Comparison of ENCODE assay signal across 22 mouse cellular contexts in genomic region chr17:63693274-63693673, GRCm38 (mm10).
DNase-seq lines count a peak whose midpoint lies in the region; ATAC-seq and TF ChIP-seq lines count a peak whose summit lies in the region.
"Had no signal": no experiment of that assay in that cellular context is flagged by ENCODE, and none has a peak within 500 bp of the region (broad histone marks: within the 10 kb centered on the region; RNA-seq: fewer than 3 reads in every experiment).

No protein-coding gene starts in this region.

- no peaks in the 10 kb centered on the region for H3K9me3 ChIP-seq in forebrain, embryonic 15.5 days
- no peaks in the 10 kb centered on the region for H3K9me3 ChIP-seq in forebrain, embryonic 14.5 days (replicated peaks; ENCODE audit: control insufficient read depth, low read length)
- H3K9me3 ChIP-seq in hindbrain, embryonic 16.5 days (ENCODE audit: control insufficient read depth, low read length) = no peaks in the 10 kb centered on the region
- H3K9me3 ChIP-seq in hindbrain, embryonic 14.5 days (ENCODE audit: control insufficient read depth, low read length) = no peaks in the 10 kb centered on the region
- H3K9me3 ChIP-seq in midbrain, embryonic 15.5 days = no peaks in the 10 kb centered on the region
- no peaks in the 10 kb centered on the region for H3K9me3 ChIP-seq in midbrain, postnatal 0 days (ENCODE audit: low read length)
- H3K9me3 ChIP-seq: embryonic facial prominence, embryonic 12.5 days; embryonic facial prominence, embryonic 15.5 days; heart, embryonic 10.5 days; heart, embryonic 13.5 days; hindbrain, embryonic 13.5 days; intestine, embryonic 15.5 days had no signal

- no peaks in the 10 kb centered on the region for H3K4me1 ChIP-seq in forebrain, embryonic 15.5 days
- H3K4me1 ChIP-seq in forebrain, embryonic 14.5 days (ENCODE audit: control insufficient read depth, insufficient read depth, low read length) = no peaks in the 10 kb centered on the region
- no peaks in the 10 kb centered on the region for H3K4me1 ChIP-seq in hindbrain, embryonic 16.5 days (ENCODE audit: control insufficient read depth, insufficient read depth, low read depth, low read length)
- no peaks in the 10 kb centered on the region for H3K4me1 ChIP-seq in hindbrain, embryonic 14.5 days (replicated peaks; ENCODE audit: control insufficient read depth, insufficient read depth, low read length)
- H3K4me1 ChIP-seq in midbrain, embryonic 15.5 days = no peaks in the 10 kb centered on the region
- H3K4me1 ChIP-seq in midbrain, postnatal 0 days (ENCODE audit: insufficient read depth, low read length) = no peaks in the 10 kb centered on the region
- H3K4me1 ChIP-seq: embryonic facial prominence, embryonic 12.5 days; embryonic facial prominence, embryonic 15.5 days; heart, embryonic 10.5 days; heart, embryonic 13.5 days; hindbrain, embryonic 13.5 days; intestine, embryonic 15.5 days had no signal

- H3K27ac ChIP-seq in forebrain, embryonic 15.5 days (replicated peaks) = no peak overlapping the region
- no peak overlapping the region for H3K27ac ChIP-seq in forebrain, embryonic 14.5 days (ENCODE audit: low read depth, low read length)
- no peak overlapping the region for H3K27ac ChIP-seq in hindbrain, embryonic 16.5 days (ENCODE audit: low read depth, low read length)
- no peak overlapping the region for H3K27ac ChIP-seq in hindbrain, embryonic 14.5 days
- no peak overlapping the region for H3K27ac ChIP-seq in midbrain, embryonic 15.5 days
- no peak overlapping the region for H3K27ac ChIP-seq in midbrain, postnatal 0 days (ENCODE audit: low read depth, low read length)
- H3K27ac ChIP-seq: embryonic facial prominence, embryonic 12.5 days; embryonic facial prominence, embryonic 15.5 days; heart, adult 2 months; heart, embryonic 10.5 days; heart, embryonic 13.5 days; hindbrain, embryonic 13.5 days; intestine, embryonic 15.5 days had no signal

- H3K4me2 ChIP-seq in forebrain, embryonic 15.5 days (replicated peaks) = no peak overlapping the region
- H3K4me2 ChIP-seq in forebrain, embryonic 14.5 days (ENCODE audit: low read length) = no peak overlapping the region
- H3K4me2 ChIP-seq in hindbrain, embryonic 16.5 days (ENCODE audit: low read length) = no peak overlapping the region
- no peak overlapping the region for H3K4me2 ChIP-seq in hindbrain, embryonic 14.5 days (replicated peaks)
- no peak overlapping the region for H3K4me2 ChIP-seq in midbrain, embryonic 15.5 days
- H3K4me2 ChIP-seq in midbrain, postnatal 0 days (ENCODE audit: low read depth, low read length, poor library complexity, severe bottlenecking) = no peak overlapping the region
- H3K4me2 ChIP-seq: embryonic facial prominence, embryonic 12.5 days; embryonic facial prominence, embryonic 15.5 days; heart, embryonic 13.5 days; hindbrain, embryonic 13.5 days; intestine, embryonic 15.5 days had no signal

- 65% methylated on average over 1 of the region's 1 CpGs for WGBS in forebrain, embryonic 15.5 days
- 60% methylated on average over 1 of the region's 1 CpGs for WGBS in forebrain, embryonic 14.5 days
- 77% methylated on average over 1 of the region's 1 CpGs for WGBS in hindbrain, embryonic 16.5 days
- WGBS in hindbrain, embryonic 14.5 days = 71% methylated on average over 1 of the region's 1 CpGs
- WGBS in midbrain, embryonic 15.5 days = 80% methylated on average over 1 of the region's 1 CpGs
- 60% methylated on average over 1 of the region's 1 CpGs for WGBS in midbrain, postnatal 0 days

- DNase-seq in forebrain, embryonic 14.5 days (ENCODE audit: low spot score) = no peak
- no peak for DNase-seq in hindbrain, embryonic 14.5 days (ENCODE audit: low spot score)
- DNase-seq in midbrain, postnatal 0 days (ENCODE audit: low spot score) = no peak
- DNase-seq: adrenal gland, adult 8-10 months; adrenal gland, postnatal 25 days; cerebellum, adult 18-20 months; cerebellum, adult 9-11 months; cerebellum, postnatal 25 days; gastrocnemius, postnatal 25 days; heart, adult 2 months; heart, postnatal 14 days; kidney, adult 11 months had no signal

- no peak overlapping the region for H3K9ac ChIP-seq in forebrain, embryonic 15.5 days (replicated peaks)
- H3K9ac ChIP-seq in forebrain, embryonic 14.5 days (ENCODE audit: low read length) = no peak overlapping the region
- no peak overlapping the region for H3K9ac ChIP-seq in hindbrain, embryonic 16.5 days (ENCODE audit: low read depth, low read length)
- no peak overlapping the region for H3K9ac ChIP-seq in hindbrain, embryonic 14.5 days
- no peak overlapping the region for H3K9ac ChIP-seq in midbrain, embryonic 15.5 days
- H3K9ac ChIP-seq in midbrain, postnatal 0 days (replicated peaks; ENCODE audit: low read length, poor library complexity, severe bottlenecking) = no peak overlapping the region
- H3K9ac ChIP-seq: embryonic facial prominence, embryonic 12.5 days; embryonic facial prominence, embryonic 15.5 days; heart, embryonic 13.5 days; hindbrain, embryonic 13.5 days; intestine, embryonic 15.5 days had no signal

- H3K36me3 ChIP-seq in forebrain, embryonic 15.5 days = no peaks in the 10 kb centered on the region
- no peaks in the 10 kb centered on the region for H3K36me3 ChIP-seq in forebrain, embryonic 14.5 days (ENCODE audit: control insufficient read depth, insufficient read depth, low read length)
- no peaks in the 10 kb centered on the region for H3K36me3 ChIP-seq in hindbrain, embryonic 16.5 days (ENCODE audit: control insufficient read depth, insufficient read depth, low read length)
- no peaks in the 10 kb centered on the region for H3K36me3 ChIP-seq in hindbrain, embryonic 14.5 days (replicated peaks; ENCODE audit: control insufficient read depth, insufficient read depth)
- no peaks in the 10 kb centered on the region for H3K36me3 ChIP-seq in midbrain, embryonic 15.5 days (replicated peaks)
- no peaks in the 10 kb centered on the region for H3K36me3 ChIP-seq in midbrain, postnatal 0 days (ENCODE audit: insufficient read depth, low read length)
- H3K36me3 ChIP-seq: embryonic facial prominence, embryonic 12.5 days; embryonic facial prominence, embryonic 15.5 days; heart, embryonic 10.5 days; heart, embryonic 13.5 days; hindbrain, embryonic 13.5 days; intestine, embryonic 15.5 days had no signal

- H3K4me3 ChIP-seq in forebrain, embryonic 15.5 days = no peak overlapping the region
- no peak overlapping the region for H3K4me3 ChIP-seq in forebrain, embryonic 14.5 days (ENCODE audit: low read depth, low read length)
- H3K4me3 ChIP-seq in hindbrain, embryonic 16.5 days (ENCODE audit: low read length) = no peak overlapping the region
- no peak overlapping the region for H3K4me3 ChIP-seq in hindbrain, embryonic 14.5 days (replicated peaks; ENCODE audit: low read length)
- no peak overlapping the region for H3K4me3 ChIP-seq in midbrain, embryonic 15.5 days
- H3K4me3 ChIP-seq in midbrain, postnatal 0 days (ENCODE audit: low read depth, low read length) = no peak overlapping the region
- H3K4me3 ChIP-seq: embryonic facial prominence, embryonic 12.5 days; embryonic facial prominence, embryonic 15.5 days; heart, adult 2 months; heart, embryonic 10.5 days; heart, embryonic 13.5 days; hindbrain, embryonic 13.5 days; intestine, embryonic 15.5 days had no signal

- 0 out of 2 replicates have a peak, but pooled peaks have one; percentile 41 for ATAC-seq in forebrain, embryonic 15.5 days (replicated peaks)
- ATAC-seq in forebrain, embryonic 14.5 days = no peak
- ATAC-seq in hindbrain, embryonic 16.5 days = peak; percentile 70; the same call in 1 of the 2 replicates
- ATAC-seq in hindbrain, embryonic 14.5 days (ENCODE audit: low FRiP score) = no peak
- peak; percentile 75; the same call in 1 of the 2 replicates for ATAC-seq in midbrain, embryonic 15.5 days (replicated peaks)
- no peak for ATAC-seq in midbrain, postnatal 0 days (ENCODE audit: low FRiP score)
- ATAC-seq: activated CD4-positive, CD25-positive, alpha-beta regulatory T cell, adult 4 months; intestine, embryonic 15.5 days had no signal

- no peak for TF ChIP-seq CTCF in midbrain, postnatal 0 days (IDR thresholded peaks at IDR 0.05)

- H3K27me3 ChIP-seq in forebrain, embryonic 15.5 days = no peaks in the 10 kb centered on the region
- no peaks in the 10 kb centered on the region for H3K27me3 ChIP-seq in forebrain, embryonic 14.5 days (replicated peaks; ENCODE audit: control insufficient read depth, insufficient read depth, low read length)
- no peaks in the 10 kb centered on the region for H3K27me3 ChIP-seq in hindbrain, embryonic 16.5 days (replicated peaks; ENCODE audit: control insufficient read depth, insufficient read depth, low read length)
- no peaks in the 10 kb centered on the region for H3K27me3 ChIP-seq in hindbrain, embryonic 14.5 days (ENCODE audit: control insufficient read depth, insufficient read depth, low read length)
- H3K27me3 ChIP-seq in midbrain, embryonic 15.5 days (replicated peaks) = no peaks in the 10 kb centered on the region
- H3K27me3 ChIP-seq in midbrain, postnatal 0 days (ENCODE audit: insufficient read depth, low read length) = no peaks in the 10 kb centered on the region
- H3K27me3 ChIP-seq: embryonic facial prominence, embryonic 12.5 days; embryonic facial prominence, embryonic 15.5 days; heart, embryonic 13.5 days; hindbrain, embryonic 13.5 days; intestine, embryonic 15.5 days had no signal

Comparison
In these comparisons a context has a peak if more than half of its experiments do, and no peak if none do; other contexts are left out.
1. ATAC-seq: peak in forebrain, embryonic 15.5 days (single experiment), hindbrain, embryonic 16.5 days (single experiment) and midbrain, embryonic 15.5 days (single experiment); none in forebrain, embryonic 14.5 days (single experiment), hindbrain, embryonic 14.5 days (single experiment) and midbrain, postnatal 0 days (single experiment).